Mouse (Mus musculus) liver, adult 2 months (tissue): ENCODE results near the gene Sub1. TPM values are rescaled to one million over a fixed set of nuclear protein-coding genes. Genes with fewer than 3 reads are reported as not detected.

Experiments
- DNase-seq: peaks from one replicate; pipeline ENCODE4 v3.0.0-alpha.2; 2011; ENCODE audit warnings: low read depth, low spot score; ENCODE audit errors: extremely low read depth
- H3K27ac ChIP-seq: fragments of 200-500 bp; replicated peaks from 2 replicates; pipeline ENCODE4 v1.5.1; 2012; ENCODE audit warnings: low read depth, mild to moderate bottlenecking, control low read depth, inconsistent platforms, low read length; ENCODE audit not compliant: insufficient read depth
- H3K27me3 ChIP-seq: fragments of 200-500 bp; 2 replicates; pipeline ENCODE4 v1.6.1; 2012; ENCODE audit warnings: mild to moderate bottlenecking, moderate library complexity, low read length, inconsistent platforms; ENCODE audit not compliant: control insufficient read depth, insufficient read depth
- H3K36me3 ChIP-seq: fragments of 200-500 bp; 2 replicates; pipeline ENCODE4 v1.6.1; 2012; ENCODE audit warnings: low read length, inconsistent platforms; ENCODE audit not compliant: control insufficient read depth, insufficient read depth
- H3K4me1 ChIP-seq: fragments of 200-500 bp; 2 replicates; pipeline ENCODE4 v1.6.1; 2011; ENCODE audit warnings: low read length; ENCODE audit not compliant: control insufficient read depth, insufficient read depth
- H3K4me3 ChIP-seq: fragments of 200-500 bp; 2 replicates; pipeline ENCODE4 v1.5.1; 2011; ENCODE audit warnings: low read depth, mild to moderate bottlenecking, control low read depth, low read length, moderate library complexity; ENCODE audit not compliant: insufficient read depth
- H3K79me2 ChIP-seq: fragments of 200-500 bp; 2 replicates; pipeline ENCODE4 v1.6.1; 2012; ENCODE audit warnings: inconsistent platforms, mild to moderate bottlenecking, low read length, moderate library complexity; ENCODE audit not compliant: control insufficient read depth, insufficient read depth
- H3K9ac ChIP-seq: fragments of 200-500 bp; 2 replicates; pipeline ENCODE4 v1.6.1; 2012; ENCODE audit warnings: low read depth, mild to moderate bottlenecking, control low read depth, inconsistent platforms, low read length
- CTCF ChIP-seq: fragments of 200-500 bp; IDR thresholded peaks from 2 replicates; pipeline ENCODE4 v1.5.1; 2011; ENCODE audit warnings: low read depth, low read length, control low read depth
- POLR2A ChIP-seq: fragments of 200-500 bp; IDR thresholded peaks from 2 replicates; pipeline ENCODE4 v1.6.1; 2011; ENCODE audit warnings: low read length, control low read depth; ENCODE audit not compliant: insufficient read depth; ENCODE audit errors: extremely low read depth
- WGBS: fragments of 180-500 bp; shearing (Covaris S2); methylation state at CpG from one replicate; pipeline ENCODE4 v1.1.7; 2018; 5-methylcytosine and 5-hydroxymethylcytosine counted together
- polyA plus RNA-seq: library from polyadenylated mRNA; depleted of rRNA; stranded (reverse); fragments of >200 nt; gene quantifications from 2 replicates; pipeline ENCODE4 v1.2.3, GENCODE M21; 2012
- total RNA-seq: library from RNA; depleted of rRNA; stranded (reverse); fragments of >200 nt; gene quantifications from 2 replicates; pipeline ENCODE4 v1.2.3, GENCODE M21; 2014

Gene Sub1
- total and polyA plus RNA-seq, 2 experiments, result 2.4 to 63.4 TPM

DNA sequence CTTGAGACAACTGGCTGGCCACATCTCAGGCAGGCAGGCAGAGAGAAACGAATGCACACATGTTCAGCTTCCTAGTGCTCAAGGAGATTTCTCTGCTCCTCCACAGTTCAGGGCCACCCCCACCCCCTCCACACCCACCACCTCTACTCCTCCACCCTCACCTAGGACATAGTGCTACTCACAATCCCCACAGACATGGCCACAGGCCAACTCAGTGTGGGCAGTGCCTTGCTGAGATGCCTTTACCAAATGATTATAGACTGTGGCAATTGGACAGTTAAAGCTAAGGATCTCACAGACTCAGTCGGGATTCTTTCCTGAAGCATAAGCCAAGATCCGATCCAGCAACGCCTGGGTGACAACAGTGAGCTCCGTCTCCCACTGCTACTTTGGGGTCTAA, 39.9 kb upstream of the Sub1 start:
- H3K36me3 ChIP-seq, result no peaks in the 10 kb centered on the region
- DNase-seq, result no peak
- H3K79me2 ChIP-seq, result no peaks in the 10 kb centered on the region
- no peak overlapping the region for H3K4me3 ChIP-seq
- 81% methylated on average over 5 of the region's 5 CpGs for WGBS
- TF ChIP-seq CTCF (no peak), POLR2A (no peak)
- no peak overlapping the region for H3K27ac ChIP-seq
- H3K9ac ChIP-seq, result no peak overlapping the region
- H3K27me3 ChIP-seq, result no peaks in the 10 kb centered on the region
- H3K4me1 ChIP-seq, result peaks cover 2% of the 10 kb centered on the region

DNA sequence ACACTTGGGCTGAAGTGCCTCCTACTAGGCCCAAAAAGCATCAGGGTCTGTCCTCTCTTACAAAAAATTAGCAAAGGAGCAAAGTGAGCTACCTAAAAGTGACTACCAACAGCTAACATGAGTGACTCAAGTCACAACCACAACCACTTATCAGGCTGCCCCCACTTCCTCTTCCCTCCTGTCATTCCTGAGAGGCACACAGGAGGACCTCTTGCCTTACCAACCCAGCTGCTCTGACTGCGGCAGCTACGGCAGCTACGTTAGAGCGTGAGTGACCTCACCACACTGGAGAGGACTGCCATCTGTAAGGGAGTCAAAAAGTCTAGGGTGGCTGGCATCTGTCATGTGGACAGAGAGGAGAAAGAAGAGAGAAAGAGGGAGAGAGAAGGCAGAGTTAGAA, 37.5 kb upstream of the Sub1 start:
- no peak for TF ChIP-seq CTCF
- TF ChIP-seq POLR2A, result no peak
- Histone ChIP-seq H3K4me3 (no peak overlapping the region), H3K27me3 (no peaks in the 10 kb centered on the region), H3K27ac (no peak overlapping the region), H3K9ac (no peak overlapping the region), H3K79me2 (no peaks in the 10 kb centered on the region), H3K36me3 (no peaks in the 10 kb centered on the region), H3K4me1 (peaks cover 2% of the 10 kb centered on the region)
- no peak for DNase-seq
- WGBS, result 86% methylated on average over 4 of the region's 4 CpGs

DNA sequence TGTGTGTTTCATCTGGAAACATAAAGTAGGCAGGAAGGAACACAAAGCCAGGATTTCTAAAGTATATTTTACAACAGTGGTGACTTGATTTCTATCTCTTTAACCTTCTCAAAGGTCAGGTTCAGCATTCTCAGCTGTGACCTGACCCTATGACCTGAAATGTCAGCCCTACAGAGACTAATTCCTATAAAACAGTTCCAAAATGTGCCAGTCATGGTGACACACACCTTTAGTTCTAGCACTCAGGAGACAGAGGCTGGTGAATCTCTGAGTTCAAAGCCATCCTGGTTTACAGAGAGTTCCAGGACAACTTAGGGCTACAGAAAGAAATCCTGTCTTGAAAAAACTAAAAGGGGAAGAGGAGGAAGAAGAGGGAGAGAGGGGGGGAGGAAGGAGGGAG, 36.4 kb upstream of the Sub1 start:
- no peak for TF ChIP-seq CTCF
- no peak for TF ChIP-seq POLR2A
- Histone ChIP-seq H3K9ac (no peak overlapping the region), H3K27ac (no peak overlapping the region), H3K4me1 (peaks cover 2% of the 10 kb centered on the region), H3K79me2 (no peaks in the 10 kb centered on the region), H3K36me3 (no peaks in the 10 kb centered on the region), H3K27me3 (peaks cover 2% of the 10 kb centered on the region; the same call in 1 of the 2 replicates), H3K4me3 (no peak overlapping the region)
- no peak for DNase-seq

- no peaks in the 10 kb centered on the region for H3K79me2 ChIP-seq
- TF ChIP-seq POLR2A, result no peak
- no peak for TF ChIP-seq CTCF
- no peak for DNase-seq
- no peak overlapping the region for H3K9ac ChIP-seq
- H3K4me3 ChIP-seq, result no peak overlapping the region
- H3K27me3 ChIP-seq, result peaks cover 2% of the 10 kb centered on the region; the same call in 1 of the 2 replicates
- no peaks in the 10 kb centered on the region for H3K36me3 ChIP-seq
- 99% methylated on average over 3 of the region's 3 CpGs for WGBS
- no peak overlapping the region for H3K27ac ChIP-seq
- H3K4me1 ChIP-seq, result peaks cover 2% of the 10 kb centered on the region
These were observed 35.7 kb upstream of the Sub1 start for GRCm38 (mm10) chr15:12032512-12032911.

GRCm38 (mm10) chr15:12031861-12032260, 35.1 kb upstream of the Sub1 start:
- H3K9ac ChIP-seq, result no peak overlapping the region
- 91% methylated on average over 8 of the region's 8 CpGs for WGBS
- TF ChIP-seq CTCF, result no peak
- TF ChIP-seq POLR2A, result no peak
- H3K79me2 ChIP-seq, result no peaks in the 10 kb centered on the region
- H3K4me3 ChIP-seq, result no peak overlapping the region
- H3K27ac ChIP-seq, result no peak overlapping the region
- H3K36me3 ChIP-seq, result no peaks in the 10 kb centered on the region
- DNase-seq, result no peak
- no peaks in the 10 kb centered on the region for H3K4me1 ChIP-seq
- peaks cover 2% of the 10 kb centered on the region; the same call in 1 of the 2 replicates for H3K27me3 ChIP-seq

- no peak for DNase-seq
- no peak overlapping the region for H3K9ac ChIP-seq
- H3K79me2 ChIP-seq, result no peaks in the 10 kb centered on the region
- no peak overlapping the region for H3K4me3 ChIP-seq
- H3K4me1 ChIP-seq, result no peaks in the 10 kb centered on the region
- no peak overlapping the region for H3K27ac ChIP-seq
- TF ChIP-seq CTCF (no peak), POLR2A (no peak)
- WGBS, result 78% methylated on average over 4 of the region's 4 CpGs
- no peaks in the 10 kb centered on the region for H3K36me3 ChIP-seq
- H3K27me3 ChIP-seq, result peaks cover 2% of the 10 kb centered on the region; the same call in 1 of the 2 replicates
These were observed 33.4 kb upstream of the Sub1 start for GRCm38 (mm10) chr15:12030221-12030620.
